Mouse (Mus musculus): ENCODE data around the gene Bclaf1. TPM values are rescaled to one million over a fixed set of nuclear protein-coding genes. Genes with fewer than 3 reads are reported as not detected.

Gene Bclaf1
- polyA plus RNA-seq, 1 experiment: 12.5 TPM

DNA sequence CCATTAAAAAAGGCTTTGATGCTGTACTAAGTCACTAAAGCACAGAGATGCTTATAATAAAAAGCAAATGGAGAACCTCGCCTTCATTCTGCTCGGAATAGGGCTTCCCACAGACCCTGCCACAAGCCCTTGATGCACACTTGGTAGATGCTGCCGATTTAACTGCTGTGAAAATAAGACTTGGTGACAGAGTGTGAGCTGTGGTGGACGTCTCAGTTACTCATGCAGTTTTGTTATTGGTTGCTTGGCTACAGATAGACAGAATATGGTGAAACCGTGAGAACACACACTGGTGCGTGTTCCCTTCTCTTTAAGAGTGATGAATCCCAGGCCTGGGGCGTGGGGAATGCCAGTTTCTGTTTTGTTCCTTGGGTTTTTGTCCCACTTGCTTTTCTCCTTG, 43.3 kb upstream of the Bclaf1 start:
- Histone ChIP-seq H3K36me3 (ENCODE audit: control insufficient read depth, insufficient read depth) (no peaks in the 10 kb centered on the region), H3K79me2 (ENCODE audit: control insufficient read depth, insufficient read depth) (no peaks in the 10 kb centered on the region), H3K27me3 (ENCODE audit: control insufficient read depth, insufficient read depth, insufficient read length) (no peaks in the 10 kb centered on the region), H3K4me3 (no peak overlapping the region), H3ac (ENCODE audit: control insufficient read depth, insufficient read length) (no peak overlapping the region), H3K4me2 (ENCODE audit: low read depth) (no peak overlapping the region)
- TF ChIP-seq TCF3 (IDR thresholded peaks at IDR 0.05; ENCODE audit: insufficient read length, low read depth) (no peak), MYOD1 (IDR thresholded peaks at IDR 0.05; ENCODE audit: control insufficient read depth in 1 of 3, insufficient read length in 2 of 3, low read depth in 2 of 3) (no peak), POLR2A (IDR thresholded peaks at IDR 0.05; ENCODE audit: insufficient read length, low read depth) (no peak), CEBPB (IDR thresholded peaks at IDR 0.05; ENCODE audit: insufficient read depth, poor library complexity, severe bottlenecking) (no peak), REST (IDR thresholded peaks at IDR 0.05; ENCODE audit: insufficient read depth, insufficient read length) (no peak), TCF12 (IDR thresholded peaks at IDR 0.05; ENCODE audit: insufficient read depth, poor library complexity, severe bottlenecking) (no peak), USF1 (IDR thresholded peaks at IDR 0.05; ENCODE audit: low read depth) (no peak)

DNA sequence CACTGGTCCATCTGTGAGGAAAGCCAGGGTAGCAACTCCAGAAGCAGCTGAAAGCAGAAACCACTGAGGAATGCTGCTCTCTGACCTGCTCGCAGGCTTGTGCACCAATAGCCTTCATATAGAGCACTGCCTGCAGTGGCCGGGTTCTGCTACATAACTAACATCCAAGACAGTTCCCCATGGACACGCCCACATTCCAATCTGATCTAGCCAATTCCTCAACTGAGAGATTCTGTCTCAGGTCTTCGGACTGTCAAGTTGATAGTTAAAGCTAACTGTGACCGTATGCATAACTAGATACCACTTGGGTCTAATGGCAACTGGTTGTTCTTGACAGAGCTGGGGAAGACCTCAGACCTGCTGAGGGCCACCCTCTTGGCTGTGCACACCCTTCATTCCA, 39.9 kb upstream of the Bclaf1 start:
- no peak overlapping the region for H3K4me2 ChIP-seq (ENCODE audit: low read depth)
- no peak overlapping the region for H3K4me3 ChIP-seq
- no peaks in the 10 kb centered on the region for H3K79me2 ChIP-seq (ENCODE audit: control insufficient read depth, insufficient read depth)
- no peaks in the 10 kb centered on the region for H3K36me3 ChIP-seq (ENCODE audit: control insufficient read depth, insufficient read depth)
- H3ac ChIP-seq (ENCODE audit: control insufficient read depth, insufficient read length): no peak overlapping the region
- TF ChIP-seq TCF3 (IDR thresholded peaks at IDR 0.05; ENCODE audit: insufficient read length, low read depth) (no peak), TCF12 (IDR thresholded peaks at IDR 0.05; ENCODE audit: insufficient read depth, poor library complexity, severe bottlenecking) (no peak), MYOG (IDR thresholded peaks at IDR 0.05; ENCODE audit: control insufficient read depth in 1 of 3, insufficient read depth in 1 of 3, insufficient read length in 2 of 3, low read depth in 2 of 3) (no peak), MAX (IDR thresholded peaks at IDR 0.05; ENCODE audit: low read depth) (no peak)
- H3K27me3 ChIP-seq (ENCODE audit: control insufficient read depth, insufficient read depth, insufficient read length): no peaks in the 10 kb centered on the region

DNA sequence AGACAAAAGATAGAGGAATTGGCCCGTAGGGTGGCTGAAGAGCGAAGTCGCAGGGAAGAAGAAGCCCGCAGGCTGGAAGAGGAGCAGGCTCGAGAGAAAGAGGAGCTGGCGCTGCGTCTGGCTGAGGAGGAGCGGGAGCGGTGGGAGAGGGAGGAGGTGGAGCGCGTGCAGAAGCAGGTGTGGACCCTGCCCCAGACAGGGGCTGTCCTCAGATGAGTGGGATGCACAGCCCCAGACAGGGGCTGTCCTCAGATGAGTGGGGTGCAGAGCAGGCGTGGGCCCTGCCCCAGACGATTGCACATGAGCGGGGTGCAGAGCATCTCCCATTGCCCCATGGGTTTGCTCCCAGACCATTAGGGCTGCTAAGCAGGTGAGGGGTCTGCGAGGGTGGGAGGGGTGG, 39.0 kb upstream of the Bclaf1 start:
- H3K4me2 ChIP-seq (ENCODE audit: low read depth): no peak overlapping the region
- H3ac ChIP-seq (ENCODE audit: control insufficient read depth, insufficient read length): no peak overlapping the region
- no peak overlapping the region for H3K4me3 ChIP-seq
- no peak for TF ChIP-seq E2F4 (IDR thresholded peaks at IDR 0.05; ENCODE audit: insufficient read depth)
- no peak for TF ChIP-seq REST (IDR thresholded peaks at IDR 0.05; ENCODE audit: insufficient read depth, insufficient read length)
- no peak for TF ChIP-seq SRF (IDR thresholded peaks at IDR 0.05; ENCODE audit: control insufficient read depth, insufficient read length, low read depth)
- TF ChIP-seq MAX (IDR thresholded peaks at IDR 0.05; ENCODE audit: low read depth): no peak
- TF ChIP-seq MYOG (IDR thresholded peaks at IDR 0.05; ENCODE audit: control insufficient read depth in 1 of 3, insufficient read depth in 1 of 3, insufficient read length in 2 of 3, low read depth in 2 of 3): no peak
- TF ChIP-seq CEBPB (IDR thresholded peaks at IDR 0.05; ENCODE audit: insufficient read depth, poor library complexity, severe bottlenecking): no peak
- no peak for TF ChIP-seq POLR2AphosphoS2 (IDR thresholded peaks at IDR 0.05; ENCODE audit: insufficient read length, low read depth)
- no peak for TF ChIP-seq MYOD1 (IDR thresholded peaks at IDR 0.05; ENCODE audit: control insufficient read depth in 1 of 3, insufficient read length in 2 of 3, low read depth in 2 of 3)
- TF ChIP-seq TCF12 (IDR thresholded peaks at IDR 0.05; ENCODE audit: insufficient read depth, poor library complexity, severe bottlenecking): no peak
- no peak for TF ChIP-seq POLR2A (IDR thresholded peaks at IDR 0.05; ENCODE audit: insufficient read length, low read depth)
- no peak for TF ChIP-seq USF1 (IDR thresholded peaks at IDR 0.05; ENCODE audit: low read depth)
- no peak for TF ChIP-seq TCF3 (IDR thresholded peaks at IDR 0.05; ENCODE audit: insufficient read length, low read depth)
- no peaks in the 10 kb centered on the region for H3K27me3 ChIP-seq (ENCODE audit: control insufficient read depth, insufficient read depth, insufficient read length)
- H3K79me2 ChIP-seq (ENCODE audit: control insufficient read depth, insufficient read depth): no peaks in the 10 kb centered on the region
- no peaks in the 10 kb centered on the region for H3K36me3 ChIP-seq (ENCODE audit: control insufficient read depth, insufficient read depth)

DNA sequence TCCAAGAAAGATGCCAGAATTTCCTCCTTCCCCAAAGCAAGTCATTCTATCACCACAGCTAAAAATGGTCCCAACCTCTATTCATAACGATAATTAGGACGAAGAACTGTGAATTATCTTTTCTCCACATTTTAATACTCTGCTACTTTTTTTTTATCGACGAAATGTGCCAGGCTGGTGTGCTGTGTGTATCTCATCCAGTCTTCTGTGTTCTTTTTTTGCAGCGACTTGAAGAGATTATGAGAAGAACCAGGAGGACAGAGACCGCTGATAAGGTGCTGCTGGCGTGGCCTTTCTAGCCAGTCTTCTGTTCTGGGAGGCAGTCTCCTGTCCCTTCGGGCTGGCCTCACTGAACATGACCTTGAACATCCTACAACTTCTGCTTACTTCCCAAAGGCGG, 38.2 kb upstream of the Bclaf1 start:
- H3K4me3 ChIP-seq: no peak overlapping the region
- TF ChIP-seq E2F4 (IDR thresholded peaks at IDR 0.05; ENCODE audit: insufficient read depth) (no peak), POLR2A (IDR thresholded peaks at IDR 0.05; ENCODE audit: insufficient read length, low read depth) (no peak), REST (IDR thresholded peaks at IDR 0.05; ENCODE audit: insufficient read depth, insufficient read length) (no peak), MAX (IDR thresholded peaks at IDR 0.05; ENCODE audit: low read depth) (no peak), MYOD1 (IDR thresholded peaks at IDR 0.05; ENCODE audit: control insufficient read depth in 1 of 3, insufficient read length in 2 of 3, low read depth in 2 of 3) (no peak), TCF3 (IDR thresholded peaks at IDR 0.05; ENCODE audit: insufficient read length, low read depth) (no peak), USF1 (IDR thresholded peaks at IDR 0.05; ENCODE audit: low read depth) (no peak), SRF (IDR thresholded peaks at IDR 0.05; ENCODE audit: control insufficient read depth, insufficient read length, low read depth) (no peak), POLR2AphosphoS2 (IDR thresholded peaks at IDR 0.05; ENCODE audit: insufficient read length, low read depth) (no peak), CEBPB (IDR thresholded peaks at IDR 0.05; ENCODE audit: insufficient read depth, poor library complexity, severe bottlenecking) (no peak), TCF12 (IDR thresholded peaks at IDR 0.05; ENCODE audit: insufficient read depth, poor library complexity, severe bottlenecking) (no peak), MYOG (IDR thresholded peaks at IDR 0.05; ENCODE audit: control insufficient read depth in 1 of 3, insufficient read depth in 1 of 3, insufficient read length in 2 of 3, low read depth in 2 of 3) (no peak)
- no peak overlapping the region for H3ac ChIP-seq (ENCODE audit: control insufficient read depth, insufficient read length)
- H3K4me2 ChIP-seq (ENCODE audit: low read depth): no peak overlapping the region
- H3K36me3 ChIP-seq (ENCODE audit: control insufficient read depth, insufficient read depth): no peaks in the 10 kb centered on the region
- no peaks in the 10 kb centered on the region for H3K79me2 ChIP-seq (ENCODE audit: control insufficient read depth, insufficient read depth)
- H3K27me3 ChIP-seq (ENCODE audit: control insufficient read depth, insufficient read depth, insufficient read length): no peaks in the 10 kb centered on the region

DNA sequence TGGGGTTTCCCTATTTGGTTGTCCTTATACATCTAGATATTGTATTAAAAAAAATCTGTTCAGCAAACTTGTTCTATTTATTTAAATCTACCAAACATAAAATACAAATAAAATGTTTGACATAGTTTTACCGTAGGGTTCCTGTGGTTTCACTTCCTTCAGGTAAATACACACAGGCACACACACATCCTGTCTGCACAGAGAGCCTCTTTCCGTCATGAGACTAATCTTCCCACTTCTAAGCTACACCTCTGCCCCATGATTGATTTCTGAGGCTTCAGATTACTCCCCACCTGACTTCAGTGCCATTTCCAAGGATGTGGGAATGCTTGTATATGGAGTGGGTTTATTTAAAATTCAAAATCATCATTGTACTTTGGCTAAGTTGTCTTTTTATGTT, 30.8 kb upstream of the Bclaf1 start:
- H3K27me3 ChIP-seq (ENCODE audit: control insufficient read depth, insufficient read depth, insufficient read length): no peaks in the 10 kb centered on the region
- no peaks in the 10 kb centered on the region for H3K79me2 ChIP-seq (ENCODE audit: control insufficient read depth, insufficient read depth)
- H3K4me3 ChIP-seq: no peak overlapping the region
- H3K4me2 ChIP-seq (ENCODE audit: low read depth): no peak overlapping the region
- no peak for TF ChIP-seq REST (IDR thresholded peaks at IDR 0.05; ENCODE audit: insufficient read depth, insufficient read length)
- no peak for TF ChIP-seq USF1 (IDR thresholded peaks at IDR 0.05; ENCODE audit: low read depth)
- no peak for TF ChIP-seq E2F4 (IDR thresholded peaks at IDR 0.05; ENCODE audit: insufficient read depth)
- TF ChIP-seq POLR2A (IDR thresholded peaks at IDR 0.05; ENCODE audit: insufficient read length, low read depth): no peak
- no peak for TF ChIP-seq TCF12 (IDR thresholded peaks at IDR 0.05; ENCODE audit: insufficient read depth, poor library complexity, severe bottlenecking)
- TF ChIP-seq MYOG (IDR thresholded peaks at IDR 0.05; ENCODE audit: control insufficient read depth in 1 of 3, insufficient read depth in 1 of 3, insufficient read length in 2 of 3, low read depth in 2 of 3): no peak
- no peak for TF ChIP-seq MYOD1 (IDR thresholded peaks at IDR 0.05; ENCODE audit: control insufficient read depth in 1 of 3, insufficient read length in 2 of 3, low read depth in 2 of 3)
- no peak for TF ChIP-seq CEBPB (IDR thresholded peaks at IDR 0.05; ENCODE audit: insufficient read depth, poor library complexity, severe bottlenecking)
- TF ChIP-seq POLR2AphosphoS2 (IDR thresholded peaks at IDR 0.05; ENCODE audit: insufficient read length, low read depth): no peak
- TF ChIP-seq TCF3 (IDR thresholded peaks at IDR 0.05; ENCODE audit: insufficient read length, low read depth): no peak
- TF ChIP-seq MAX (IDR thresholded peaks at IDR 0.05; ENCODE audit: low read depth): no peak
- TF ChIP-seq SRF (IDR thresholded peaks at IDR 0.05; ENCODE audit: control insufficient read depth, insufficient read length, low read depth): no peak
- H3K36me3 ChIP-seq (ENCODE audit: control insufficient read depth, insufficient read depth): no peaks in the 10 kb centered on the region
- no peak overlapping the region for H3ac ChIP-seq (ENCODE audit: control insufficient read depth, insufficient read length)

Measured in myocyte (in vitro differentiated cells).